Mouse (Mus musculus): ENCODE measurements around the gene Agxt. TPM values are rescaled to one million over a fixed set of nuclear protein-coding genes. Genes with fewer than 3 reads are reported as not detected.

Agxt gene
- not detected in 2 replicates for polyA plus RNA-seq (2014; fragmentation: Nextera tagmentation; extraction: Ambion mirVana)

GRCm38 (mm10) chr1:93135036-93135526 is at the start of gene Agxt:
Agxt (plus strand) TSS chr1:93135240.
- WGBS, result 78% methylated on average over 12 of the region's 12 CpGs
- no peak within 1 kb of the TSS for H3K4me3 ChIP-seq (ENCODE audit: low read depth, low read length)
- ATAC-seq (ENCODE audit: insufficient number of reproducible peaks, insufficient read depth, low FRiP score, low read depth), result no peak
- H3K27ac ChIP-seq (ENCODE audit: low read length), result no peak within 1 kb of the TSS
- no peak within 1 kb of the TSS for H3K9ac ChIP-seq (replicated peaks; ENCODE audit: low read depth, low read length)
- H3K36me3 ChIP-seq (ENCODE audit: control insufficient read depth, insufficient read depth, low read length), result no peaks in the 10 kb centered on the region
- H3K27me3 ChIP-seq (ENCODE audit: control insufficient read depth, insufficient read depth, low read length), result no peaks in the 10 kb centered on the region
- no peaks in the 10 kb centered on the region for H3K4me1 ChIP-seq (ENCODE audit: control insufficient read depth, insufficient read depth, low read length)
- H3K9me3 ChIP-seq (ENCODE audit: control insufficient read depth, low read depth, low read length), result no peaks in the 10 kb centered on the region
- no peak within 1 kb of the TSS for H3K4me2 ChIP-seq (replicated peaks; ENCODE audit: low read depth, low read length)

DNA sequence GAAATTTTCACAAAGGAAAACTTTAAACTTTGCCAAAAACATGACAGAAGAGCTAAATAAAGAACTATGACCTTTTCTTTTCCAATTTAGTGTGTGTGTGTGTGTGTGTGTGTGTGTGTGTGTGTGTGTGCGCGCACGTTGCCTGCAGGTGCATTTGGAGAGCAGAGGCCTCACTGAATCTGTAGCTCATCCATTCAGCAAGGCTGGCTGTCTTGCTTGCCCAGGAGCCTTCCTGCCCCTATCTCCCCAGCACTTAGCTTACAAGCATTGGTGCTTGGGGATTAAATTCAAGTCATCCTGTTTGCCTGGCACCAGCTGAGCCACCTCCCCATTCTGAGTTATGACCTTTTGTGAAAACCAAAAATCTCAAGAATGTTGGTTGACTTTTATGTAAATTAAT is 42.5 kb upstream of the Agxt start:
- Histone ChIP-seq H3K27ac (ENCODE audit: low read length) (no peak overlapping the region), H3K9me3 (ENCODE audit: control insufficient read depth, low read depth, low read length) (no peaks in the 10 kb centered on the region), H3K9ac (replicated peaks; ENCODE audit: low read depth, low read length) (no peak overlapping the region), H3K36me3 (ENCODE audit: control insufficient read depth, insufficient read depth, low read length) (no peaks in the 10 kb centered on the region), H3K4me2 (replicated peaks; ENCODE audit: low read depth, low read length) (no peak overlapping the region), H3K4me3 (ENCODE audit: low read depth, low read length) (no peak overlapping the region), H3K27me3 (ENCODE audit: control insufficient read depth, insufficient read depth, low read length) (no peaks in the 10 kb centered on the region), H3K4me1 (ENCODE audit: control insufficient read depth, insufficient read depth, low read length) (no peaks in the 10 kb centered on the region)
- 92% methylated on average over 3 of the region's 3 CpGs for WGBS
- no peak for ATAC-seq (ENCODE audit: insufficient number of reproducible peaks, insufficient read depth, low FRiP score, low read depth)

DNA sequence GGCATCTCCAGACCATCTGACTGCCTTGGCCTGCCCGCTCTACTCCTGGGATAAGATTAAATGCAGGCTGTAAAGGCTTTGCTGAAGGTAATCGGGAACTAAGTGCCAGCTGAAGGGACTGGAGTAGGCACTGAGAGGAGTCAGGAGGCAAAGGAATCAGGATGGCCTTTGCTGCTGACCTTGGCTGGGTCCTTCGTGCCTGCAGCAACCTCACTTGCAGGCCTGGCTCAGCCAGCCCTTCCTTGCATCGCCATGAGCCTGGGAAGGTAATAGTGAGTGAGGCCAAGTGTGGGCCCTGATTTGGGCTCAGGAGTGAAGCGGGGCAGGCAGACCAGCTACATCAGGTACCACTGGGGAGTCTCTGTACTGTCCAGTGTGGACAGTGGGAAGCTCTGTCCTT is 36.1 kb upstream of the Agxt start:
- Histone ChIP-seq H3K9ac (replicated peaks; ENCODE audit: low read depth, low read length) (no peak overlapping the region), H3K27ac (ENCODE audit: low read length) (no peak overlapping the region), H3K4me3 (ENCODE audit: low read depth, low read length) (no peak overlapping the region), H3K9me3 (ENCODE audit: control insufficient read depth, low read depth, low read length) (no peaks in the 10 kb centered on the region), H3K4me2 (replicated peaks; ENCODE audit: low read depth, low read length) (no peak overlapping the region), H3K4me1 (ENCODE audit: control insufficient read depth, insufficient read depth, low read length) (0 out of 2 replicates have a peak, but pooled peaks cover 6% of the 10 kb centered on the region), H3K27me3 (ENCODE audit: control insufficient read depth, insufficient read depth, low read length) (0 out of 2 replicates have a peak, but pooled peaks cover 19% of the 10 kb centered on the region), H3K36me3 (ENCODE audit: control insufficient read depth, insufficient read depth, low read length) (no peaks in the 10 kb centered on the region)
- WGBS, result 85% methylated on average over 5 of the region's 5 CpGs
- ATAC-seq (ENCODE audit: insufficient number of reproducible peaks, insufficient read depth, low FRiP score, low read depth), result no peak

DNA sequence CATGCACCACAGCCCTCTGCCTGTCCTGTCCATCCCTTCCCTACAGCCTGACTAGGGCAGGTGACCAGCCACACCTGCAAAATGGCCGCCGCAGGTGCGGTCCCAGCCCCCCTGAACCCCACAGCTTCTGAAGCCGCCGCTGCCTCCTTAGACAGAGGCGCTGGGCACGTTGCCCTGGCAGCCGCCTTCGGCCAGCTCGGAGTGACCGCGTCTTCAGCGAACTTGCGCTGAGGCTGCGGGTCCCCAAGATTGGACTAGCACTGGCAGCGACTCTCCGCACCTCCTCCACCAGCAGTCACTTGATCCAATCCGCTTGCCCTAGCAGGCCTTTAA is 34.8 kb upstream of the Agxt start:
- no peak for ATAC-seq (ENCODE audit: insufficient number of reproducible peaks, insufficient read depth, low FRiP score, low read depth)
- H3K9ac ChIP-seq (replicated peaks; ENCODE audit: low read depth, low read length), result 0 out of 2 replicates have a peak overlapping the region, but pooled peaks have one; percentile 25
- H3K27ac ChIP-seq (ENCODE audit: low read length), result no peak overlapping the region
- 2% methylated on average over 18 of the region's 18 CpGs for WGBS
- peak overlapping the region; percentile 49 for H3K4me3 ChIP-seq (ENCODE audit: low read depth, low read length)
- 0 out of 2 replicates have a peak, but pooled peaks cover 6% of the 10 kb centered on the region for H3K4me1 ChIP-seq (ENCODE audit: control insufficient read depth, insufficient read depth, low read length)
- H3K9me3 ChIP-seq (ENCODE audit: control insufficient read depth, low read depth, low read length), result no peaks in the 10 kb centered on the region
- 0 out of 2 replicates have a peak, but pooled peaks cover 19% of the 10 kb centered on the region for H3K27me3 ChIP-seq (ENCODE audit: control insufficient read depth, insufficient read depth, low read length)
- H3K4me2 ChIP-seq (replicated peaks; ENCODE audit: low read depth, low read length), result peak overlapping the region; percentile 99
- H3K36me3 ChIP-seq (ENCODE audit: control insufficient read depth, insufficient read depth, low read length), result no peaks in the 10 kb centered on the region

DNA sequence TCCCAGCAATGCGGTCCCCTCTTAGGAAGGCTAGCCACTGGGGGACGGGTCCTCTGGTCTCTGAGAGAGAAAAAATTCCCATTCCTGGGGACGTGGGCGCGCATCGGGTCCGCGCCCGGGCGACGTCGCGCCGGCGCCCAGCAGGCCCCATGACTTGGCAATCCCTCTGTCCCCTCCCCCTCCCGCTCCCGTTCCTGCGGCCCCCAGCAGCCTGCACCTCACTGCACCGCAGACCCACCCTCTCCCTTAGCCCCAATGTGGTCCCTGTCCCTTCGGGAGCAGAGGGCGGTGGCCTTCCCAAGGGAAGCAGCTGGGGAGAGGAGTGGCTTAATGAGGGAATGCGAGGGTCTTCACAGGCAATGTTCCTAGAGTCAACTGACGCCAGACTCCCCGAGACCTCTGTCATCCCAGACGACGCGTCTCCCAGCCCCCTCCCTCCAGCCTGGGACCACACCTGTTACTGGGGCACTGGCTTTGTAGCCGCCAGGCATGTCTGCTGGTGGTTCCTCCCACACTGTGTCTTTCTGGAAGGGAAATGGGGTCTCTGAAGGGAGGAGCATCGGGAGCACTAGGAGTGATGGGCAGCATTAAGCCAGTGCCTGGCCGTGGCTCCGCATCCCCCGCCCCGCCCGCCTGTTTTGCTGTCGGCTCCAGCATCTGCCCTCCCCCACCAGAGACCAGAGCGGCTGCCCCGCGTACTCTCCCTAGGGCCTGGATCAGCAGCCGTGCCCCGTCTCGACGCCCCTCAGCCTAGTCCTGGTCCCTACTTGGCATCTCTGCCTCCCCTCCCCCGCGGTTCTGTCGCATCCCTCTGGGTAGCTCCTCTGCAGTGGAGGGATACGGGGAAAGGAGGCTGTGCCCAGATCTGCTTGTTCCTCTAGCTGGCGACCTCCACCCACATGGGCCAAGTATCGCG is 34.2 kb upstream of the Agxt start:
- Histone ChIP-seq H3K9ac (replicated peaks; ENCODE audit: low read depth, low read length) (peak overlapping the region; percentile 38; the same call in 1 of the 2 replicates), H3K4me3 (ENCODE audit: low read depth, low read length) (peak overlapping the region; percentile 49), H3K9me3 (ENCODE audit: control insufficient read depth, low read depth, low read length) (no peaks in the 10 kb centered on the region), H3K4me2 (replicated peaks; ENCODE audit: low read depth, low read length) (peak overlapping the region; percentile 99), H3K4me1 (ENCODE audit: control insufficient read depth, insufficient read depth, low read length) (0 out of 2 replicates have a peak, but pooled peaks cover 6% of the 10 kb centered on the region), H3K36me3 (ENCODE audit: control insufficient read depth, insufficient read depth, low read length) (no peaks in the 10 kb centered on the region), H3K27me3 (ENCODE audit: control insufficient read depth, insufficient read depth, low read length) (0 out of 2 replicates have a peak, but pooled peaks cover 19% of the 10 kb centered on the region), H3K27ac (ENCODE audit: low read length) (no peak overlapping the region)
- under 1% methylated on average over 49 of the region's 49 CpGs for WGBS
- ATAC-seq (ENCODE audit: insufficient number of reproducible peaks, insufficient read depth, low FRiP score, low read depth), result peak; percentile 54; the same call in 1 of the 2 replicates

DNA sequence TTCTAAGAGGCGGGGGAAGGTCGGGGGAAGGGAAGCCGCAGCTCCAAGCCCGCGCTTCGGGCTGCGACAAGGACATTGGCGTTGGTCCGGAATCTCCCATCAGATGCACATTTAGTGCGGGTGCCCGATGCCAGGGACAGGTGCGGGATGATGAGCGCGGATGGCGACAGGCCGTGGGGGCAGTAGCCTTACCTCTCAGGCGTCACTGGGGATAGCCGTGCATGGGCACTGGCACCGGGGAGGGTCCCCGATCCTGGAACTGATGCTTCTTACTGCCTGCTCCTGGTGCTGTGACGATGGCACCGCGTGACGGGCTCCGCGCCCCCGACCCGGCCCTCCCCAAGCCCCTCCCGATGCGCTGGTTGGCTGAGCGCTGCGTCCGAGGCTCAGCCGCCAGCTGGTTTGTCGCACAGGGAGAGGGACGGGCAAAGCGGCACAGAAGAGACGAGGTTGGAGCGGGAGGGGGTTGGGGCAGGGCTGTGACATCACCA is 33.4 kb upstream of the Agxt start, which contains the start of gene Kif1a:
Gene Kif1a (minus strand): TSS at position 381 of the 491 bp plus-strand sequence.
- ATAC-seq (ENCODE audit: insufficient number of reproducible peaks, insufficient read depth, low FRiP score, low read depth), result peak; percentile 62
- H3K9me3 ChIP-seq (ENCODE audit: control insufficient read depth, low read depth, low read length), result no peaks in the 10 kb centered on the region
- H3K27me3 ChIP-seq (ENCODE audit: control insufficient read depth, insufficient read depth, low read length), result 0 out of 2 replicates have a peak, but pooled peaks cover 19% of the 10 kb centered on the region
- WGBS, result under 1% methylated on average over 39 of the region's 39 CpGs
- peak within 1 kb of the TSS; percentile 99 for H3K4me2 ChIP-seq (replicated peaks; ENCODE audit: low read depth, low read length)
- H3K36me3 ChIP-seq (ENCODE audit: control insufficient read depth, insufficient read depth, low read length), result no peaks in the 10 kb centered on the region
- H3K9ac ChIP-seq (replicated peaks; ENCODE audit: low read depth, low read length), result peak within 1 kb of the TSS; percentile 38; the same call in 1 of the 2 replicates
- H3K4me3 ChIP-seq (ENCODE audit: low read depth, low read length), result peak within 1 kb of the TSS; percentile 49
- H3K27ac ChIP-seq (ENCODE audit: low read length), result no peak within 1 kb of the TSS
- H3K4me1 ChIP-seq (ENCODE audit: control insufficient read depth, insufficient read depth, low read length), result 0 out of 2 replicates have a peak, but pooled peaks cover 6% of the 10 kb centered on the region

- Histone ChIP-seq H3K9ac (replicated peaks; ENCODE audit: low read depth, low read length) (no peak overlapping the region), H3K27ac (ENCODE audit: low read length) (no peak overlapping the region), H3K27me3 (ENCODE audit: control insufficient read depth, insufficient read depth, low read length) (0 out of 2 replicates have a peak, but pooled peaks cover 19% of the 10 kb centered on the region), H3K36me3 (ENCODE audit: control insufficient read depth, insufficient read depth, low read length) (no peaks in the 10 kb centered on the region), H3K4me3 (ENCODE audit: low read depth, low read length) (no peak overlapping the region), H3K9me3 (ENCODE audit: control insufficient read depth, low read depth, low read length) (no peaks in the 10 kb centered on the region), H3K4me1 (ENCODE audit: control insufficient read depth, insufficient read depth, low read length) (0 out of 2 replicates have a peak, but pooled peaks cover 6% of the 10 kb centered on the region), H3K4me2 (replicated peaks; ENCODE audit: low read depth, low read length) (no peak overlapping the region)
- 65% methylated on average over 7 of the region's 7 CpGs for WGBS
- ATAC-seq (ENCODE audit: insufficient number of reproducible peaks, insufficient read depth, low FRiP score, low read depth), result no peak
Observed at GRCm38 (mm10) chr1:93102700-93103099, 32.3 kb upstream of the Agxt start.

- Histone ChIP-seq H3K4me1 (ENCODE audit: control insufficient read depth, insufficient read depth, low read length) (no peaks in the 10 kb centered on the region), H3K27ac (ENCODE audit: low read length) (no peak overlapping the region), H3K9ac (replicated peaks; ENCODE audit: low read depth, low read length) (no peak overlapping the region), H3K4me3 (ENCODE audit: low read depth, low read length) (peak overlapping the region; percentile 21), H3K4me2 (replicated peaks; ENCODE audit: low read depth, low read length) (peak overlapping the region; percentile 45), H3K9me3 (ENCODE audit: control insufficient read depth, low read depth, low read length) (no peaks in the 10 kb centered on the region), H3K36me3 (ENCODE audit: control insufficient read depth, insufficient read depth, low read length) (no peaks in the 10 kb centered on the region), H3K27me3 (ENCODE audit: control insufficient read depth, insufficient read depth, low read length) (no peaks in the 10 kb centered on the region)
- WGBS, result 27% methylated on average over 21 of the region's 21 CpGs
- peak; percentile 98 for ATAC-seq (ENCODE audit: insufficient number of reproducible peaks, insufficient read depth, low FRiP score, low read depth)
Observed at GRCm38 (mm10) chr1:93114713-93115463, 20.2 kb upstream of the Agxt start.

Measured in stomach, embryonic 14.5 days (tissue).